8 mouse cellular contexts compared by ENCODE assay signal in genomic region chr12:52604256-52604991, GRCm38 (mm10).
DNase-seq lines count a peak whose midpoint lies in the region; ATAC-seq and TF ChIP-seq lines count a peak whose summit lies in the region.

No protein-coding gene starts in this region.

- H3K4me2 ChIP-seq in CH12.LX (ENCODE audit: insufficient read depth, low read depth, poor library complexity, severe bottlenecking), result peak overlapping the region; percentile 90
- H3K4me2 ChIP-seq in forebrain, embryonic 12.5 days, result peak overlapping the region; percentile 80
- H3K4me2 ChIP-seq in heart, postnatal 0 days (ENCODE audit: low read depth, low read length), result peak overlapping the region; percentile 90
- peak overlapping the region; percentile 85 for H3K4me2 ChIP-seq in liver, embryonic 16.5 days (ENCODE audit: low read depth, low read length)
- H3K4me2 ChIP-seq in neural tube, embryonic 13.5 days, result peak overlapping the region; percentile 80

- H3K9ac ChIP-seq in CH12.LX (ENCODE audit: insufficient read depth, low read depth), result peak overlapping the region; percentile 72; the same call in 1 of the 2 replicates
- peak overlapping the region; percentile 78 for H3K9ac ChIP-seq in forebrain, embryonic 12.5 days
- H3K9ac ChIP-seq in heart, postnatal 0 days (replicated peaks; ENCODE audit: low read depth, low read length), result peak overlapping the region; percentile 71
- peak overlapping the region; percentile 71 for H3K9ac ChIP-seq in liver, embryonic 16.5 days (ENCODE audit: low read depth, low read length)
- H3K9ac ChIP-seq in neural tube, embryonic 13.5 days, result peak overlapping the region; percentile 88

- peak; percentile 88 for ATAC-seq in forebrain, embryonic 12.5 days (ENCODE audit: low FRiP score)
- peak; percentile 83 for ATAC-seq in heart, postnatal 0 days (ENCODE audit: insufficient read depth, low read depth)
- ATAC-seq in liver, embryonic 16.5 days (ENCODE audit: low read depth), result peak; percentile 82
- peak; percentile 88 for ATAC-seq in neural tube, embryonic 13.5 days (ENCODE audit: low read depth)

- in situ Hi-C loops in CH12.LX (cut with MboI; ENCODE audit: low pct_ligation_motif_present, low pct_unique_long_range_greater_than_20kb, low sequenced_read_pairs), result loop anchor here (25.0 kb wide), 1 partner anchor 217 kb away; no protein-coding TSS in a partner anchor

- TF ChIP-seq EP300 in CH12.LX (IDR thresholded peaks at IDR 0.05; ENCODE audit: low read length), result no peak
- peak; percentile 58; the same call in 1 of the 2 replicates for TF ChIP-seq EP300 in heart, postnatal 0 days (IDR thresholded peaks at IDR 0.05; ENCODE audit: low read depth)

- DNase-seq in CH12.LX (ENCODE audit: extremely low read depth), result peak; percentile 92
- DNase-seq in c-Kit-positive CD71-positive TER-119-negative erythroid progenitor cells, embryonic 14.5 days (ENCODE audit: low read depth), result peak; percentile 84
- DNase-seq in heart, postnatal 0 days (ENCODE audit: low spot score), result peak; percentile 94
- DNase-seq in kidney, postnatal 4 days, result peak; percentile 99

- H3K9me3 ChIP-seq in CH12.LX (replicated peaks; ENCODE audit: low read length), result peaks cover 2% of the 10 kb centered on the region
- no peaks in the 10 kb centered on the region for H3K9me3 ChIP-seq in forebrain, embryonic 12.5 days
- no peaks in the 10 kb centered on the region for H3K9me3 ChIP-seq in heart, postnatal 0 days (replicated peaks; ENCODE audit: control insufficient read depth, low read length)
- no peaks in the 10 kb centered on the region for H3K9me3 ChIP-seq in liver, embryonic 16.5 days (replicated peaks; ENCODE audit: control insufficient read depth, low read length)
- no peaks in the 10 kb centered on the region for H3K9me3 ChIP-seq in neural tube, embryonic 13.5 days

- peaks cover 3 to 15% of the 10 kb centered on the region in 2 experiments; a peak in 3 of 4 replicates for H3K4me1 ChIP-seq in CH12.LX (ENCODE audit: control insufficient read depth in 1 of 2, insufficient read depth in 2 of 2)
- H3K4me1 ChIP-seq in forebrain, embryonic 12.5 days, result peaks cover 9% of the 10 kb centered on the region
- no peaks in the 10 kb centered on the region; the same call in 1 of the 2 replicates for H3K4me1 ChIP-seq in heart, postnatal 0 days (ENCODE audit: control insufficient read depth, insufficient read depth)
- H3K4me1 ChIP-seq in liver, embryonic 16.5 days (ENCODE audit: control insufficient read depth, low read depth, low read length), result peaks cover 8% of the 10 kb centered on the region
- peaks cover 14% of the 10 kb centered on the region for H3K4me1 ChIP-seq in neural tube, embryonic 13.5 days (replicated peaks)
- H3K4me1 ChIP-seq in testis, adult 2 months (ENCODE audit: control insufficient read depth, insufficient read depth, low read length), result peaks cover 2% of the 10 kb centered on the region; the same call in 1 of the 2 replicates

- dilution Hi-C loops in CH12.LX (cut with MboI; ENCODE audit: extremely low pct_ligation_motif_present, extremely low pct_unique_long_range_greater_than_20kb, low sequenced_read_pairs), result no loop called here

- peak overlapping the region; percentile 71 to 93 (median 85) for H3K4me3 ChIP-seq in CH12.LX (replicated peaks in 1 of 3; ENCODE audit: low read depth in 2 of 3, low read length in 2 of 3, poor library complexity in 1 of 3)
- peak overlapping the region; percentile 85 for H3K4me3 ChIP-seq in forebrain, embryonic 12.5 days (replicated peaks)
- H3K4me3 ChIP-seq in heart, postnatal 0 days (ENCODE audit: low read depth, low read length), result peak overlapping the region; percentile 94
- peak overlapping the region; percentile 82 for H3K4me3 ChIP-seq in liver, embryonic 16.5 days (ENCODE audit: low read depth, low read length)
- peak overlapping the region; percentile 85 for H3K4me3 ChIP-seq in neural tube, embryonic 13.5 days
- peak overlapping the region; percentile 95 for H3K4me3 ChIP-seq in testis, adult 2 months (ENCODE audit: control insufficient read depth, low read depth, low read length)

- H3K36me3 ChIP-seq in CH12.LX (replicated peaks in 1 of 2; ENCODE audit: control insufficient read depth in 1 of 2, insufficient read depth in 1 of 2, low read length in 1 of 2), result no peaks in the 10 kb centered on the region
- no peaks in the 10 kb centered on the region for H3K36me3 ChIP-seq in forebrain, embryonic 12.5 days (replicated peaks)
- H3K36me3 ChIP-seq in heart, postnatal 0 days (replicated peaks; ENCODE audit: control insufficient read depth, insufficient read depth, low read length), result no peaks in the 10 kb centered on the region
- H3K36me3 ChIP-seq in liver, embryonic 16.5 days (ENCODE audit: control insufficient read depth, insufficient read depth), result no peaks in the 10 kb centered on the region
- no peaks in the 10 kb centered on the region for H3K36me3 ChIP-seq in neural tube, embryonic 13.5 days
- no peaks in the 10 kb centered on the region for H3K36me3 ChIP-seq in testis, adult 2 months (ENCODE audit: control insufficient read depth, insufficient read depth, low read length)

- WGBS in forebrain, embryonic 12.5 days, result under 1% methylated on average over 33 of the region's 33 CpGs
- WGBS in heart, postnatal 0 days, result under 1% methylated on average over 33 of the region's 33 CpGs
- under 1% methylated on average over 33 of the region's 33 CpGs for WGBS in liver, embryonic 16.5 days (ENCODE audit: insufficient replicate concordance)
- WGBS in neural tube, embryonic 13.5 days, result under 1% methylated on average over 33 of the region's 33 CpGs

- TF ChIP-seq RAD21 in CH12.LX (IDR thresholded peaks at IDR 0.05; ENCODE audit: low read depth, low read length), result no peak

- no peak for TF ChIP-seq CTCF in CH12.LX (conservative IDR thresholded peaks at IDR 0.05 in 1 of 2, IDR thresholded peaks at IDR 0.05 in 1 of 2; ENCODE audit: low read depth in 2 of 2, low read length in 2 of 2)
- no peak for TF ChIP-seq CTCF in heart, postnatal 0 days (IDR thresholded peaks at IDR 0.05; ENCODE audit: low read depth)
- TF ChIP-seq CTCF in testis, adult 2 months (IDR thresholded peaks at IDR 0.05; ENCODE audit: control insufficient read depth, insufficient read depth, insufficient replicate concordance, low read depth, low read length), result no peak

- peak overlapping the region; percentile 39; the same call in 1 of the 2 replicates for H3K27ac ChIP-seq in CH12.LX (ENCODE audit: insufficient read depth, low read depth)
- H3K27ac ChIP-seq in forebrain, embryonic 12.5 days, result peak overlapping the region; percentile 88
- H3K27ac ChIP-seq in heart, postnatal 0 days (ENCODE audit: low read depth), result peak overlapping the region; percentile 99
- H3K27ac ChIP-seq in liver, embryonic 16.5 days (ENCODE audit: low read length), result peak overlapping the region; percentile 86
- H3K27ac ChIP-seq in neural tube, embryonic 13.5 days (replicated peaks), result peak overlapping the region; percentile 88
- H3K27ac ChIP-seq in testis, adult 2 months (ENCODE audit: control insufficient read depth, insufficient read depth, low read depth, low read length), result peak overlapping the region; percentile 98

- no peaks in the 10 kb centered on the region for H3K27me3 ChIP-seq in CH12.LX (replicated peaks)
- H3K27me3 ChIP-seq in forebrain, embryonic 12.5 days, result no peaks in the 10 kb centered on the region
- H3K27me3 ChIP-seq in heart, postnatal 0 days (ENCODE audit: control insufficient read depth, insufficient read depth, low read length), result no peaks in the 10 kb centered on the region
- H3K27me3 ChIP-seq in liver, embryonic 16.5 days (ENCODE audit: control insufficient read depth, insufficient read depth, low read depth, low read length), result no peaks in the 10 kb centered on the region
- H3K27me3 ChIP-seq in neural tube, embryonic 13.5 days, result no peaks in the 10 kb centered on the region
- no peaks in the 10 kb centered on the region for H3K27me3 ChIP-seq in testis, adult 2 months (ENCODE audit: control insufficient read depth, insufficient read depth, low read length)

- no peaks in the 10 kb centered on the region for H3K79me2 ChIP-seq in CH12.LX (replicated peaks; ENCODE audit: control insufficient read depth, extremely low read depth, insufficient read depth, poor library complexity, severe bottlenecking)

- TF ChIP-seq POLR2A in CH12.LX (IDR thresholded peaks at IDR 0.05; ENCODE audit: low read depth, low read length), result peak; percentile 89
- peak; percentile 79 for TF ChIP-seq POLR2A in testis, adult 2 months (IDR thresholded peaks at IDR 0.05; ENCODE audit: control insufficient read depth, low read depth, low read length)

TF ChIP-seq in CH12.LX, 34 proteins besides CTCF, POLR2A, EP300 and RAD21 (continues in another document):
- no peak for TF ChIP-seq ZC3H11A (IDR thresholded peaks at IDR 0.05; ENCODE audit: low read depth, low read length)
- peak; percentile 35; the same call in 1 of the 2 replicates for TF ChIP-seq ETS1 (conservative IDR thresholded peaks at IDR 0.05; ENCODE audit: low read depth, low read length)
- no peak for TF ChIP-seq USF1 (IDR thresholded peaks at IDR 0.05; ENCODE audit: low read depth, low read length)
- TF ChIP-seq TBP (conservative IDR thresholded peaks at IDR 0.05; ENCODE audit: low read depth, low read length), result peak; percentile 99
- TF ChIP-seq GABPA (IDR thresholded peaks at IDR 0.05; ENCODE audit: insufficient replicate concordance, low read depth, low read length), result no peak
- TF ChIP-seq MXI1 (IDR thresholded peaks at IDR 0.05; ENCODE audit: low read depth, low read length), result no peak
- peak; percentile 99 for TF ChIP-seq MAZ (IDR thresholded peaks at IDR 0.05; ENCODE audit: low read depth, low read length)
- peak; percentile 25; the same call in 1 of the 2 replicates for TF ChIP-seq IRF4 (IDR thresholded peaks at IDR 0.05; ENCODE audit: low read depth, low read length)
- TF ChIP-seq MAFK (IDR thresholded peaks at IDR 0.05; ENCODE audit: insufficient replicate concordance, low read length), result peak; percentile 94
- TF ChIP-seq MYC (IDR thresholded peaks at IDR 0.05; ENCODE audit: low read depth, low read length), result 0 out of 2 replicates have a peak, but pooled peaks have one; percentile 19
- peak; percentile 87 for TF ChIP-seq ELF1 (IDR thresholded peaks at IDR 0.05; ENCODE audit: low read depth, low read length)
- 0 out of 2 replicates have a peak, but pooled peaks have one; percentile 8 for TF ChIP-seq USF2 (conservative IDR thresholded peaks at IDR 0.05; ENCODE audit: low read depth, low read length)
- no peak for TF ChIP-seq POLR2AphosphoS2 (IDR thresholded peaks at IDR 0.05; ENCODE audit: low read depth, low read length)
- TF ChIP-seq RCOR1 (conservative IDR thresholded peaks at IDR 0.05; ENCODE audit: low read depth, low read length), result no peak
- no peak for TF ChIP-seq JUN (IDR thresholded peaks at IDR 0.05; ENCODE audit: insufficient read depth, low read depth, low read length)
- no peak for TF ChIP-seq CHD2 (IDR thresholded peaks at IDR 0.05; ENCODE audit: low read length)
- TF ChIP-seq ZMIZ1 (IDR thresholded peaks at IDR 0.05; ENCODE audit: low read depth, low read length), result no peak
- peak; percentile 35; the same call in 1 of the 2 replicates for TF ChIP-seq ZNF384 (IDR thresholded peaks at IDR 0.05; ENCODE audit: low read depth, low read length)
- TF ChIP-seq SMC3 (IDR thresholded peaks at IDR 0.05; ENCODE audit: low read depth, low read length), result no peak

Comparison
In these comparisons a context has a peak if more than half of its experiments do, and no peak if none do; other contexts are left out.
1. Peak in every context shown above with its lines: DNase-seq, ATAC-seq, H3K4me3 ChIP-seq and H3K27ac ChIP-seq.
2. H3K27ac ChIP-seq: peak in every context shown above with its lines; median percentile 99 in heart, postnatal 0 days; 98 in testis, adult 2 months; 88 in forebrain, embryonic 12.5 days; 88 in neural tube, embryonic 13.5 days; 86 in liver, embryonic 16.5 days; 39 in CH12.LX.